Comparison of ENCODE assay signal across 17 mouse cellular contexts in genomic region chr11:5041144-5041780, GRCm38 (mm10). TPM values are rescaled to one million over a fixed set of nuclear protein-coding genes. Genes with fewer than 3 reads are reported as not detected.
DNase-seq lines count a peak whose midpoint lies in the region.
"Had no signal": no experiment of that assay in that cellular context is flagged by ENCODE, and none has a peak within 500 bp of the region (broad histone marks: within the 10 kb centered on the region; RNA-seq: fewer than 3 reads in every experiment).

No protein-coding gene starts in this region.

- no peaks in the 10 kb centered on the region for H3K27me3 ChIP-seq in limb, embryonic 10.5 days (ENCODE audit: low read depth, poor library complexity, severe bottlenecking)
- H3K27me3 ChIP-seq: forebrain, embryonic 12.5 days; heart, embryonic 15.5 days; hindbrain, embryonic 15.5 days; lung, embryonic 15.5 days; megakaryocyte, embryonic 14.5 days had no signal

- 87% methylated on average over 18 of the region's 18 CpGs for WGBS in limb, embryonic 10.5 days

- DNase-seq in left cerebral cortex, adult 18-20 months (ENCODE audit: low spot score in 2 of 2) = peak; percentile 70 to 82
- DNase-seq in left cerebral cortex, postnatal 4 days = no peak
- DNase-seq in layer of hippocampus, adult 18-20 months (ENCODE audit: low spot score in 2 of 2) = peak; percentile 77 to 86
- no peak for DNase-seq in limb, embryonic 10.5 days (ENCODE audit: low spot score)
- peak; percentile 72 for DNase-seq in telencephalon, adult 2 months (ENCODE audit: low read depth, low spot score)
- no peak for DNase-seq in ovary, adult 18-20 months (ENCODE audit: low spot score)
- no peak for DNase-seq in spleen, postnatal 14 days (ENCODE audit: low spot score in 2 of 2)
- DNase-seq: cerebellum, adult 8-10 months; gastrocnemius, postnatal 25 days; liver; thymus, postnatal 25 days had no signal

- H3K4me1 ChIP-seq in limb, embryonic 10.5 days = peaks cover 5% of the 10 kb centered on the region; the same call in 1 of the 2 replicates
- H3K4me1 ChIP-seq: forebrain, embryonic 12.5 days; hindbrain, embryonic 15.5 days; lung, embryonic 15.5 days had no signal

- no peak overlapping the region for H3K4me3 ChIP-seq in limb, embryonic 10.5 days
- H3K4me3 ChIP-seq: forebrain, embryonic 12.5 days; heart, embryonic 15.5 days; hindbrain, embryonic 15.5 days; lung, embryonic 15.5 days; megakaryocyte, embryonic 14.5 days had no signal

- H3K36me3 ChIP-seq in limb, embryonic 10.5 days = peaks cover 69% of the 10 kb centered on the region

- intact Hi-C loops in left cerebral cortex, postnatal 4 days (cut with DNase I) = no loop called here

- 0 out of 2 replicates have a peak overlapping the region, but pooled peaks have one; percentile 25 for H3K27ac ChIP-seq in limb, embryonic 10.5 days
- H3K27ac ChIP-seq: forebrain, embryonic 12.5 days; heart, embryonic 15.5 days; hindbrain, embryonic 15.5 days; lung, embryonic 15.5 days had no signal

- H3K9me3 ChIP-seq in limb, embryonic 10.5 days (replicated peaks) = no peaks in the 10 kb centered on the region
- H3K9me3 ChIP-seq: forebrain, embryonic 12.5 days; heart, embryonic 15.5 days; hindbrain, embryonic 15.5 days; lung, embryonic 15.5 days; megakaryocyte, embryonic 14.5 days had no signal

RNA-seq across cellular contexts. Expression of gene Rasl10a, which starts 16.7 kb away (rescaled TPM):
- total RNA-seq in left cerebral cortex, adult 18-20 months (2021) = 10 to 100 TPM; 78.2 to 86.3 TPM
- total RNA-seq in left cerebral cortex, postnatal 4 days (2021) = 10 to 100 TPM; 20.0 to 20.1 TPM
- total RNA-seq in layer of hippocampus, adult 18-20 months (2021) = 100 to 1,000 TPM in 1 of 2 experiments, 10 to 100 TPM in 1; 88.1 to 109 TPM
- polyA plus RNA-seq in limb, embryonic 10.5 days (2016; fragmentation: Nextera tagmentation; extraction: Ambion mirVana) = 0.34 and 0.51 TPM in 2 replicates
- total RNA-seq: gastrocnemius, postnatal 25 days had no signal
- polyA plus RNA-seq: CD4-positive, CD25-positive, alpha-beta regulatory T cell, adult 4 months had no signal

RNA-seq across cellular contexts. Expression of gene Gas2l1, which starts 23.9 kb away (rescaled TPM):
- total RNA-seq in left cerebral cortex, adult 18-20 months (2021) = 10 to 100 TPM; 83.7 to 92.5 TPM
- 10 to 100 TPM; 37.8 to 42.0 TPM for total RNA-seq in left cerebral cortex, postnatal 4 days (2021)
- total RNA-seq in layer of hippocampus, adult 18-20 months (2021) = 100 to 1,000 TPM in 1 of 2 experiments, 10 to 100 TPM in 1; 96.6 to 106 TPM
- polyA plus RNA-seq in limb, embryonic 10.5 days (2016; fragmentation: Nextera tagmentation; extraction: Ambion mirVana) = 27.5 and 34.4 TPM in 2 replicates

RNA-seq across cellular contexts. Expression of gene Ap1b1, which starts 54.6 kb away (rescaled TPM):
- total RNA-seq in left cerebral cortex, adult 18-20 months (2021) = 100 to 1,000 TPM; 159 to 172 TPM
- total RNA-seq in left cerebral cortex, postnatal 4 days (2021) = 100 to 1,000 TPM; 110 to 115 TPM
- 100 to 1,000 TPM; 155 TPM for total RNA-seq in layer of hippocampus, adult 18-20 months (2021)
- 49.2 and 60.2 TPM in 2 replicates for polyA plus RNA-seq in limb, embryonic 10.5 days (2016; fragmentation: Nextera tagmentation; extraction: Ambion mirVana)

RNA-seq across cellular contexts. Expression of gene Rhbdd3, which starts 57.5 kb away (rescaled TPM):
- total RNA-seq in left cerebral cortex, adult 18-20 months (2021) = 10 to 100 TPM; 22.9 to 23.3 TPM
- 10 to 100 TPM; 26.1 to 28.1 TPM for total RNA-seq in left cerebral cortex, postnatal 4 days (2021)
- total RNA-seq in layer of hippocampus, adult 18-20 months (2021) = 10 to 100 TPM; 20.8 to 21.8 TPM
- 29.0 and 31.6 TPM in 2 replicates for polyA plus RNA-seq in limb, embryonic 10.5 days (2016; fragmentation: Nextera tagmentation; extraction: Ambion mirVana)

RNA-seq across cellular contexts. Expression of gene Ewsr1, which starts 57.8 kb away (rescaled TPM):
- total RNA-seq in left cerebral cortex, adult 18-20 months (2021) = 100 to 1,000 TPM; 265 to 298 TPM
- total RNA-seq in left cerebral cortex, postnatal 4 days (2021) = 100 to 1,000 TPM; 380 to 389 TPM
- 100 to 1,000 TPM; 299 to 320 TPM for total RNA-seq in layer of hippocampus, adult 18-20 months (2021)
- polyA plus RNA-seq in limb, embryonic 10.5 days (2016; fragmentation: Nextera tagmentation; extraction: Ambion mirVana) = 893 and 996 TPM in 2 replicates

Comparison
In these comparisons a context has a peak if more than half of its experiments do, and no peak if none do; other contexts are left out.
1. DNase-seq: peak in left cerebral cortex, adult 18-20 months (2 of 2), layer of hippocampus, adult 18-20 months (2 of 2) and telencephalon, adult 2 months (single experiment); none in left cerebral cortex, postnatal 4 days (single experiment), limb, embryonic 10.5 days (single experiment), ovary, adult 18-20 months (single experiment) and spleen, postnatal 14 days (0 of 2).